Mouse (Mus musculus): ENCODE results near the gene H2al1a. TPM values are rescaled to one million over a fixed set of nuclear protein-coding genes. Genes with fewer than 3 reads are reported as not detected.
"Not testable (repeated sequence)": the region's sequence is repeated elsewhere in the genome, so short reads cannot be mapped to it uniquely, and the experiment has no call there.

Gene H2al1a
- not detected for total RNA-seq (2021)
- long read RNA-seq, experiment 1: 0 reads
- long read RNA-seq, experiment 2: 0 reads

DNA sequence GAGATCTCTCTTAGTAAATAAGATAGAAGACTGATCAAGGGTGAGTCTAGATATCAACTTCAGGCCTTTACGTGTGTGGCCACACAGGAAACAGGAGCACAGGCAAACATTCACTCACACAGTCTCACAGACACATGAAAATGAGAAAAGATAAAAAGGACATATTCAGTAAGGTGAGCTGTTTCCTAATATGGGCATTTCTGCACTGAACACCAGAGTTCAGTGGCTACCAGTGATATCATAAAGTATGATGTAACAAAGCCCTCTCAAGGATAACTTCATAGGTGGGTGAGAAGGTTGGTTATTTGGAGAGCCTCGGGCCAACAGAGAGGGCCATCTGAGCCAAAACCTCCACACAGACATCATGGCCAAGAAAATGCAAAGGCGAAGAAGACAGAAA is at the start of gene H2al1a:
TSS of gene H2al1a (plus strand) at position 301 of the 400 bp plus-strand sequence.
- DNase-seq; intact Hi-C loops (cut with DNase I): not testable (repeated sequence)

DNA sequence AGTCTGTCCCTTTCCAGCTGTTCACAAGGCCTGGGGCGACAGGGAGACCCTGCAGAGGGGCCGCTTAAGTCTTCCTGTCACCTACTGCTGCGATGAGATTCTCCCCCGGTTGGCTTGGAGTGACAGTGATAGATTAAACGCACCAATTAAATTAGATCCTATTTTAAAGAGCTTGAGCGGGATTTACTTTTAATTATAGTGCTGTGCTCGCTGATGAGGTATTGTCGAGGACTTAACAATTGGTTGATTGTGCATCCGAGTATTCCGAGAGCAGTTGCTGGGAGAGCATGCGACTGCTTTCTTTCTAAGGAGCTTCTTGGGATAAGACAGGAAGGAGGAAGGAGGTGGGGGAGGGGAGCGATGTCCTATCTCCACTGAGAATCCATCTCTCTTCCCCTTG is 48.9 kb upstream of the H2al1a start:
- DNase-seq: no peak
- intact Hi-C loops (cut with DNase I): no loop called here

- intact Hi-C loops (cut with DNase I): no loop called here
- DNase-seq: no peak
These were observed 45.0 kb upstream of the H2al1a start for GRCm38 (mm10) chrX:11254062-11254461.

DNA sequence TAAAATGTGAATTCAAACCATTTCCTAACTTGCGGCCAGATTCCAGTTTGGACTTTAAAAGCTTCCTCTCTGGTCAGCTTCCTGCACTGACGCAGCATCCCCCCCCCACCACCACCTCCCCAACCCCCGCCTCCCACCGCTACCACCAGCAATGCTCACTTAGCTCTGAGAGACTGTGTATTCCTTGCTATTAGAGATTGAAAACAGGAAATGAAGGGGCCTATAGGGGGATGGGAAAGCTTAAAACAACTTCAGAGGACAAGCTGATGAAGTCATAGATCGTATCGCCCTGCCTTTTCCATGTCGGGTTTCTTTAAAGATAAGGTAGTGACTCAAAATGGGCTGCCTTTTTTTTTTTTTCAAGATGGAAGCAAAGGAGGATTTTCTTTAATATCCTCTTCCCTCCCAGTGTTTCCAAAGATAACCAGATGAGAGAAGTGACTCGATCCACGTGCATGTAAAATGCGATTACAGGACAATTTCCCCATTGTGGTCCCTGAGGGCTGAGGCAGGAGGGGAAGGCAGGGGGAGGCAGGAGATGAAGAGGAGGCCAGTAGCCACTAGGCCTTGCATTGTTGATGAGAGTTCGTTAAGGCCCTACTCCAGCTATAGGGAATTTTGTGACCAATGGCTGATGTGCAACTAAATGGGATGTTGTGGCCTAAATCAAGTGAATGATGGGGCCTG is 44.4 kb upstream of the H2al1a start:
- intact Hi-C loops (cut with DNase I): loop anchor here (5.0 kb wide), 1 partner anchor 537 kb away; the partner anchor contains the start of gene Mid1ip1
- DNase-seq: no peak

- intact Hi-C loops (cut with DNase I): loop anchor here (5.0 kb wide), 1 partner anchor 538 kb away; the partner anchor contains the start of gene Mid1ip1
- no peak for DNase-seq
These were observed 43.3 kb upstream of the H2al1a start for GRCm38 (mm10) chrX:11255564-11256360.

- intact Hi-C loops (cut with DNase I): no loop called here
These were observed 34.1 kb upstream of the H2al1a start for GRCm38 (mm10) chrX:11264918-11265317.

GRCm38 (mm10) chrX:11267791-11268190 is 31.3 kb upstream of the H2al1a start:
- DNase-seq: peak; percentile 12 to 21
- intact Hi-C loops (cut with DNase I): no loop called here

More at GRCm38 (mm10) chrX:11264918-11265317, 34.1 kb upstream of the H2al1a start:
- DNase-seq: no peak

DNA sequence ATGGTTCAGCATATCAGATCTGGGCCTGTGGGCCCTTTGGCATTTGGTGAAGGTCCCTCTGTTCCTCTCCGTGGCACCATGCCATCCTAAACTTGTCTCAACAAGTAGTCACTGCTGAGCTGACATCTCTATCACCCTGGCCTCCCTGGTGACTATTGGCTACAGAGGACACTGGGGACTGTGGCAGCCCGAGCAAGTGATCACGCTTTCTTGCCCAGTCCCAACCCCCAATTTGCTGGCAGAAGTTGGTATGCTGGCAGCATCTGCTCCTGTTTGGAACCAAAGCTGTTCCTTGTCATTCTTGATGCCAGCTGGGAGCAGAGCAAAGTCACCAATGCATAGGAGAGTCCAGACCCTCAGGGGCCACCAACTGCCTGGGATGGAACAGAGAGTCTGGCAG is 30.0 kb upstream of the H2al1a start:
- intact Hi-C loops (cut with DNase I): no loop called here
- peak; percentile 16 to 32 for DNase-seq

DNA sequence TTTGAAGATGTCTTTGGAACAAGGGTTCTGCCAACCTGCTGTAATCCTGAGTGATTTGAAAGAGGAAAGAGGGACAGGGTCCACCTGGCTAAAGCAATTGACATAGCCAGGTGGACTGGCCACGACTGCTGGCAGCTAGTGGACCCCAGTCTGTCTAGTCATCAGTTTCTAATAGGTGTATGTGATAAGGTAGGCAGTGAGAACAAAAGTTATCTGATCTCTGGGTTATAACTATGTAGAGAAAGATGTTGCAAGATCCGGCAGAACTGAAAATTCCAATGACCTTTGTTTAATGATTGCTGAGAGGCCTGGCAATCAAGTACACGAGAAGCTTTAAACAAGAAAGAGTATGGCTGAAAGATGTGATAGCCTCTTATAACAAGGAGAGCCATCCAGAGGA is 25.9 kb upstream of the H2al1a start:
- no peak for DNase-seq
- intact Hi-C loops (cut with DNase I): no loop called here

- no peak for DNase-seq
- intact Hi-C loops (cut with DNase I): no loop called here
These were observed 22.0 kb upstream of the H2al1a start for GRCm38 (mm10) chrX:11277083-11277482.

GRCm38 (mm10) chrX:11280741-11281140 is 18.3 kb upstream of the H2al1a start:
- intact Hi-C loops (cut with DNase I): no loop called here
- DNase-seq: no peak

- peak; percentile 3 to 42 for DNase-seq
- intact Hi-C loops (cut with DNase I): no loop called here
These were observed 10.7 kb upstream of the H2al1a start for GRCm38 (mm10) chrX:11288306-11288882.

- DNase-seq: no peak
- intact Hi-C loops (cut with DNase I): no loop called here
These were observed 9.8 kb upstream of the H2al1a start for GRCm38 (mm10) chrX:11289244-11289643.

- DNase-seq; intact Hi-C loops (cut with DNase I): not testable (repeated sequence)
These were observed 3.1 kb downstream of the H2al1a start, which contains the start of gene H2al1b for GRCm38 (mm10) chrX:11302132-11302531. TSS of gene H2al1b (plus strand) at chrX:11302432.

- DNase-seq; intact Hi-C loops (cut with DNase I): not testable (repeated sequence)
These were observed 6.3 kb downstream of the H2al1a start, which contains the start of gene H2al1c for GRCm38 (mm10) chrX:11305355-11305754. TSS of gene H2al1c (plus strand) at chrX:11305655.

GRCm38 (mm10) chrX:11308524-11308923 is 9.5 kb downstream of the H2al1a start, which contains the start of gene H2al1d:
TSS of gene H2al1d (plus strand) at chrX:11308824.
- DNase-seq; intact Hi-C loops (cut with DNase I): not testable (repeated sequence)

DNA sequence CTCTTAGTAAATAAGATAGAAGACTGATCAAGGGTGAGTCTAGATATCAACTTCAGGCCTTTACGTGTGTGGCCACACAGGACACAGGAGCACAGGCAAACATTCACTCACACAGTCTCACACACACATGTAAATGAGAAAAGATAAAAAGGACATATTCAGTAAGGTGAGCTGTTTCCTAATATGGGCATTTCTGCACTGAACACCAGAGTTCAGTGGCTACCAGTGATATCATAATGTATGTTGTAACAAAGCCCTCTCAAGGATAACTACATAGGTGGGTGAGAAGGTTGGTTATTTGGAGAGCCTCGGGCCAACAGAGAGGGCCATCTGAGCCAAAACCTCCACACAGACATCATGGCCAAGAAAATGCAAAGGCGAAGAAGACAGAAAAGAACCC is 12.6 kb downstream of the H2al1a start, which contains the start of gene H2al1e:
TSS of gene H2al1e (plus strand) at position 301 of the 400 bp plus-strand sequence.
- intact Hi-C loops (cut with DNase I); DNase-seq: not testable (repeated sequence)

DNA sequence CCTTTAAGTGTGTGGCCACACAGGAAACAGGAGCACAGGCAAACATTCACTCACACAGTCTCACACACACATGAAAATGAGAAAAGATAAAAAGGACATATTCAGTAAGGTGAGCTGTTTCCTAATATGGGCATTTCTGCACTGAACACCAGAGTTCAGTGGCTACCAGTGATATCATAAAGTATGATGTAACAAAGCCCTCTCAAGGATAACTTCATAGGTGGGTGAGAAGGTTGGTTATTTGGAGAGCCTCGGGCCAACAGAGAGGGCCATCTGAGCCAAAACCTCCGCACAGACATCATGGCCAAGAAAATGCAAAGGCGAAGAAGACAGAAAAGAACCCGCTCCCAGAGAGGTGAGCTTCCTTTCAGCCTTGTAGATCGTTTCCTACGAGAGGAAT is 15.8 kb downstream of the H2al1a start, which contains the start of gene H2al1f:
TSS of gene H2al1f (plus strand) at position 301 of the 400 bp plus-strand sequence.
- DNase-seq; intact Hi-C loops (cut with DNase I): not testable (repeated sequence)

DNA sequence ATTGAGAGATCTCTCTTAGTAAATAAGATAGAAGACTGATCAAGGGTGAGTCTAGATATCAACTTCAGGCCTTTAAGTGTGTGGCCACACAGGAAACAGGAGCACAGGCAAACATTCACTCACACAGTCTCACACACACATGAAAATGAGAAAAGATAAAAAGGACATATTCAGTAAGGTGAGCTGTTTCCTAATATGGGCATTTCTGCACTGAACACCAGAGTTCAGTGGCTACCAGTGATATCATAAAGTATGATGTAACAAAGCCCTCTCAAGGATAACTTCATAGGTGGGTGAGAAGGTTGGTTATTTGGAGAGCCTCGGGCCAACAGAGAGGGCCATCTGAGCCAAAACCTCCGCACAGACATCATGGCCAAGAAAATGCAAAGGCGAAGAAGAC is 18.9 kb downstream of the H2al1a start, which contains the start of gene H2al1g:
TSS of gene H2al1g (plus strand) at position 301 of the 400 bp plus-strand sequence.
- intact Hi-C loops (cut with DNase I); DNase-seq: not testable (repeated sequence)

- intact Hi-C loops (cut with DNase I); DNase-seq: not testable (repeated sequence)
These were observed 22.1 kb downstream of the H2al1a start, which contains the start of gene H2al1h for GRCm38 (mm10) chrX:11321192-11321591. TSS of gene H2al1h (plus strand) at chrX:11321492.

Measured in heart, postnatal 14 days (tissue).